Mouse (Mus musculus): ENCODE results near the gene Hspb2.

DNA sequence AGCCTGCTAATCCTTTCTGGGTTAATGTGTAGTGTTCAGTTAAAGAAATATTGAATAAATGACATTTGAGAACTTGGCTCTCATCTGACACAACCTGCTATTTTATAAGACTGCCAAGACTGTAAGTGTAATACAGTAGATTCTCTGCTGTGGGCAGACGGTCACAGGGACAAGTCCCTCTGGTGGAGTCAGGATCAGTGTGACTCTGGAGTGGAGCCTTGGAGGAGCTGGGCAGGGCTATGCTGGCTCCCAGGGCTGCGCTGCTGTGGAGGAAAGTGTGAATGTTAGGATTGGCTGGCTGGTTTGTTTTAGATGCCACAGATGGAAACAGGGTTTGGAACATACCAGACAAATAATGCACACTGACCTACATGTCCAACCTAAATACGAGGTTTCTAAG lies 43.1 kb upstream of the Hspb2 start:
- TF ChIP-seq CTCF (IDR thresholded peaks at IDR 0.05; ENCODE audit: extremely low read depth, insufficient read length, insufficient replicate concordance, low read depth, low read length) = no peak
- no peak for TF ChIP-seq POLR2A (IDR thresholded peaks at IDR 0.05; ENCODE audit: low read depth, low read length)
